ENCODE assay signal across 8 mouse cellular contexts in the genomic region with DNA sequence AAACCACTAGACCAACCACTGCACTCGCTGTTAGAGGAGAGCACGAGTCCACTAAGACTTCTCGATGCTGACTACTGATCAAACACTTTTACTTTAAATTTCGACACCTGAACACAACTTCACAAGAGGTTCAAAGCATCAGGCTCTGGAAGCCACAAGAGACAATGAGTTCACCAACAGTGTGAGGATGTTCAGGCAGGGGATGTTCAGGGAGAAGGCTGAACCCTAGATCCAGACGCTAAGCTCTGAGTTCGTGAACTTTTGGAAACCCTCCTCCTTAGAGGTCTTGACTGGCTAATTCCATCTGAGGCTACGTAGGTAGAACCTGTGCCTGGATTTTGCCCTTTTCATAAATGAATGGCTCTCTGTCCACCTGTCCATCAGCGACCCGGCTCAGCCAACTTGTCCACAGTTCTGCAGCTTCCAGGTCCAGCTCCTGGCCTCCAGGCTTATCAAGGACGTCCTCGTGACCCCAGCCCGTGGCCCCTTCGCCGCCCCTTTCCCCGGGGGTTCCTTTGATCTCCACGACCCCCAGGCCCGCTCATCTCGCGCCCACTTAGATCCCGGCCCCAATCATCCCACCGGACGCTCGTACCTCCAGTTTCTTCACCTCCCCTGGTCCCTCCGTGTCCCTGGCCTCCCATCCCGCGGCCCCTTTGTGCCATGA. TPM values are rescaled to one million over a fixed set of nuclear protein-coding genes. Genes with fewer than 3 reads are reported as not detected.
DNase-seq lines count a peak whose midpoint lies in the region; ATAC-seq and TF ChIP-seq lines count a peak whose summit lies in the region.

No protein-coding gene starts in this region.

- peak overlapping the region; percentile 96 for H3K27ac ChIP-seq in embryonic facial prominence, embryonic 15.5 days (replicated peaks)
- peak overlapping the region; percentile 81 for H3K27ac ChIP-seq in macrophage

- peak overlapping the region; percentile 97 for H3K9ac ChIP-seq in embryonic facial prominence, embryonic 15.5 days

- WGBS in embryonic facial prominence, embryonic 15.5 days, result 2% methylated on average over 26 of the region's 26 CpGs
- 2% methylated on average over 26 of the region's 26 CpGs for WGBS in macrophage (ENCODE audit: missing documents)

- TF ChIP-seq CTCF in G1E (IDR thresholded peaks at IDR 0.05; ENCODE audit: low read depth, low read length), result no peak

- H3K36me3 ChIP-seq in G1E (replicated peaks), result peaks cover 24% of the 10 kb centered on the region
- H3K36me3 ChIP-seq in embryonic facial prominence, embryonic 15.5 days, result peaks cover 28% of the 10 kb centered on the region
- H3K36me3 ChIP-seq in macrophage (ENCODE audit: inconsistent target), result peaks cover 17% of the 10 kb centered on the region; the same call in 1 of the 2 replicates

- H3K27me3 ChIP-seq in G1E (ENCODE audit: insufficient read depth, low read length), result no peaks in the 10 kb centered on the region
- no peaks in the 10 kb centered on the region for H3K27me3 ChIP-seq in embryonic facial prominence, embryonic 15.5 days

- DNase-seq in left cerebral cortex, adult 11 months (ENCODE audit: low spot score), result peak; percentile 6
- DNase-seq in left cerebral cortex, postnatal 36 days (ENCODE audit: low spot score in 2 of 2), result no peak
- DNase-seq in G1E (ENCODE audit: low spot score), result no peak
- peak; percentile 62 for DNase-seq in induced T-regulatory cell, adult 2 months (ENCODE audit: low read depth)
- DNase-seq in urinary bladder, adult 2 months (ENCODE audit: low spot score), result no peak
- DNase-seq in ovary, adult 18-20 months (ENCODE audit: low spot score), result no peak

- H3K79me2 ChIP-seq in macrophage (ENCODE audit: inconsistent target), result peaks cover 49% of the 10 kb centered on the region

- peak overlapping the region; percentile 90 for H3K4me3 ChIP-seq in G1E (ENCODE audit: low read depth, low read length)
- peak overlapping the region; percentile 94 for H3K4me3 ChIP-seq in embryonic facial prominence, embryonic 15.5 days (replicated peaks)
- peak overlapping the region; percentile 99 for H3K4me3 ChIP-seq in macrophage (ENCODE audit: inconsistent target)

- peaks cover 25% of the 10 kb centered on the region for H3K4me1 ChIP-seq in G1E (ENCODE audit: insufficient read depth, low read depth, low read length)
- peaks cover 6% of the 10 kb centered on the region; the same call in 1 of the 2 replicates for H3K4me1 ChIP-seq in embryonic facial prominence, embryonic 15.5 days

- peak overlapping the region; percentile 56 for H3K4me2 ChIP-seq in embryonic facial prominence, embryonic 15.5 days (replicated peaks)

- H3K9me3 ChIP-seq in G1E (replicated peaks), result no peaks in the 10 kb centered on the region
- no peaks in the 10 kb centered on the region for H3K9me3 ChIP-seq in embryonic facial prominence, embryonic 15.5 days (replicated peaks)

- ATAC-seq in G1E (ENCODE audit: extremely low read depth, insufficient number of reproducible peaks, low FRiP score, poor library complexity, severe bottlenecking), result no peak
- ATAC-seq in embryonic facial prominence, embryonic 15.5 days (ENCODE audit: insufficient number of reproducible peaks, low FRiP score, low TSS enrichment, low read depth), result peak; percentile 49

- intact Hi-C loops in left cerebral cortex, postnatal 36 days (cut with DNase I), result loop anchor here (5.0 kb wide), 1 partner anchor 545 kb away; a partner anchor contains a TSS

RNA-seq across cellular contexts. Expression of a gene that starts 0.8 kb away (rescaled TPM):
- total RNA-seq in left cerebral cortex, postnatal 36 days (2021), result 10 to 100 TPM in 1 of 2 experiments, 1 to 10 TPM in 1; 7.6 to 11.4 TPM
- total RNA-seq in G1E (2014; fragmentation: Nextera tagmentation), result 25.0 and 25.7 TPM in 2 replicates
- total RNA-seq in G1E (2017), result 27.8 and 33.7 TPM in 2 replicates
- 3.7 and 6.1 TPM in 2 replicates for polyA plus RNA-seq in G1E (2012)
- polyA plus RNA-seq in embryonic facial prominence, embryonic 15.5 days (2015; fragmentation: Nextera tagmentation; extraction: Ambion mirVana), result 36.9 and 41.4 TPM in 2 replicates
- total RNA-seq in macrophage (2018; cell fraction: chromatin; rRNA removed), result 10 to 100 TPM in 24 of 26 experiments, 1 to 10 TPM in 2; 9.4 to 27.7 (median 14.9) TPM
- 10 to 100 TPM; 10.9 to 21.4 (median 15.6) TPM for total RNA-seq in macrophage (2018; cell fraction: cytosol; rRNA removed)
- total RNA-seq in macrophage (2018; cell fraction: nucleus; rRNA removed), result 10 to 100 TPM in 20 of 26 experiments, 1 to 10 TPM in 6; 6.5 to 30.4 (median 12.5) TPM
- polyA plus RNA-seq in macrophage (2018), result 9.1 to 31.8 TPM (median 24.1 TPM) in 3 replicates
- 28.7 and 42.1 TPM in 2 replicates for polyA plus RNA-seq in urinary bladder, adult 2 months (2012; rRNA removed)

Comparison
In these comparisons a context has a peak if more than half of its experiments do, and no peak if none do; other contexts are left out.
1. DNase-seq: peak in left cerebral cortex, adult 11 months (single experiment) and induced T-regulatory cell, adult 2 months (single experiment); none in left cerebral cortex, postnatal 36 days (0 of 2), G1E (single experiment), urinary bladder, adult 2 months (single experiment) and ovary, adult 18-20 months (single experiment).
2. Peak in every context shown above with its lines, with median percentiles within 50 percentile points of each other: H3K4me3 ChIP-seq.